Mouse (Mus musculus): ENCODE results near the gene Plekhh1.
"Not testable (repeated sequence)": the region's sequence is repeated elsewhere in the genome, so short reads cannot be mapped to it uniquely, and the experiment has no call there.

The Plekhh1 gene

DNA sequence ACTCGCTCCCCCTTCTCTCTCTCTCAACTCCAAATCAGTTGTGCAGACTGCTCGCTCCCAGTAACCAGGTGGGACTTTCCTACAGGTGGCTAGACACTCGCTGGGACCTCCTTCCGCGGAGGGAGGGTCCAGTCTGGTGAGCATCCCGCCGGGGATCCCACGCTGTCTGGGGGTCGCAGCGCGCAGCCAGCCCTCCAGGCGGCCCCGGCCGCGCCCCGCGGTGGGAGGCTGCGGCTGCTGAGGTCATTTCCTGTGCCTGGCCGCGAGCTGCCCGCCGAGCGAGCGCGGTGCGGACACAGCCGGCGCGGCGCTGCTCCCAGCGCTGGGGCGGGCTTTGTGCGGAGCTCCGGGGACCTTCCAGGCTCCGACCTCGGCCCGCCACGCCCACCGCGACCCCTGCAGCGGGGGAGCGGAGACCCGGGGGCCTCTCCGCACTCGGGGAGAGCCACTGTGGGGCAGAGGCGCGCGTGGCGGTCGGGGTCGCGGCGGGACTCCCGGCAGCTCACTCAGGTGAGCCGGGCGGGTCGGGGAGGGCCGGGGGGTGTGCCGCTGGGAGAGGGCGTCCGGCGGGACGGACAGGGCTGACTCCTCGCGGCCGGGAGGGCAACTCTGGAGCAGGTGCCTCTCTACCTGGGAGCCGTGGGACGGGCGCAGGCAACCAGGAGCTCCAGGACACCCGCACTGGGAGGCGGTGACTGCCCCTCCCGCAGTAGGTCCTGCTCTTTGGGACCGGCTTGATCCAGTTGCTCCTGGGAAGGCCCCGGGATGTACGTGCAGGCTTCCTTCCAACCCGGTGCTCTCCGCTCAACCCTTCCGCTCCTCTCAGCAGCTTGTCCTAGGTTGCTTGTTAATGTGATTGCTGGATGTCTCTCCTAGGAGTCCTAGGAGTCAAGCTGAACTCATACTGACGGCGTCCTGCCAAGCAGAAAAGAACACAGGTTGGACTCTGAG is at the start of gene Plekhh1:
Gene Plekhh1 (plus strand): TSS at position 253 of the 951 bp plus-strand sequence.
- DNase-seq = peak; percentile 55

DNA sequence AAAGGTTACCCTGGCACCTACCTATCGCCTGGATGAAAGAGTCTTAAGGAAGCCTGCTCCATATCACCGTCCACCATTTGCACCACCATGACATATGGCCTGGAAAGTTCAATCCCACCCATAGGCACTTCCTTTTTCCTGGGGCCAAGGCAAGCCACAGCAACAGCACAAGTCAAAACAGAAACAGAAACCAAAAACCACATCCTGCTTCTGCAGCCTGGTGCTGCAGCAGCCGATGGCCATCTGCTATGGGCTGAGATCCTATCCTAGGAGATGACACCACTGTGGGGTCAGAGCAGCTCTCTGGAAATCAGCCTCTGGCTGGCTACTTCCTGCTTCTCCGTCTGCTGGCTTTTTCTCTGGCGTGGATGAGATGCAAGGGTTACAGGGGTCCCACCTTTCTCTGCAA is 48.3 kb upstream of the Plekhh1 start:
- no peak for DNase-seq

GRCm38 (mm10) chr12:78981131-78981530 is 47.8 kb upstream of the Plekhh1 start:
- DNase-seq = no peak

DNA sequence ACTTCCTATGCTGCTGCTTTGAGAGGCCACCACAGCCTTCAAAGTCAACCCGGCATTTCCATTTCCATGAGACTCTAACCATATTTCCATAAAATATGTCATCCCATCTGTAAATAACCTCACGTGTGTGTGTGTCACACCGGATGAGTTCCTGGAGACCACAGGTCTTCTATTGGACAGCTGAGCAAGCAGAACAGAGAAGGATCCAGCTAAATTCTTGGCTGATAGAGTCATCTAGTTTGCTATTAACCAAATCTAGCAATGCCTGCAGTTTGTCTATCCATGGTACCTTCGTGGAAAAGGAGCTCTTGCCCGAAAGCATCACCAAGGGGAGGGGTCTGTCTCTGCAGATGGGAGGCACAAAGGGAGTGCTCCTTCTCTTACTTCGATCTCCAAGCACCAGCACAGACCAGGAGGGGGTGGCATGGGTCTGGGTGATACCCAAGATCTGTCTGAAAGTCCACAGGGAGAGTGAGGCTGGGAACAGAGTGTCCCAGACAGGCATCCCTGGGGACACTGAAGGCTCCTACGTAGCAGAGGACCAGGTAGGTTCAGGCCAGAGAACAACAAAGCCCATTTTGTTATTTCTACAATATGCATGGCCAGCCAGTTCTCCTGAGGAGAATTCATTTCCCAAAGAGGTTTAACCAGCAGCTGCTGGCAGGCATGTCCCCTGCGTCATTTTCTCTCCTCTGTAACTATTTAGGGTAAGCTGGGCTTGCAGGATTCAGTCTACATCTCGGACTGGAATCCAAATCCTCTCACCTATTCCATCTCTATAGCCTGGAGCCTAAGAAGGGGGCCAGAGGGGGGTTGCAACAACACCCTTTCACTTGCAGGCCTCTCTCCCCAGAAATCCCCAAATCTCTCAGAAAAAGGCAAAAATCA is 46.8 kb upstream of the Plekhh1 start:
- peak in 1 of 2 experiments; percentile 22 for DNase-seq

GRCm38 (mm10) chr12:78983296-78984034 is 45.5 kb upstream of the Plekhh1 start:
- DNase-seq = no peak

DNA sequence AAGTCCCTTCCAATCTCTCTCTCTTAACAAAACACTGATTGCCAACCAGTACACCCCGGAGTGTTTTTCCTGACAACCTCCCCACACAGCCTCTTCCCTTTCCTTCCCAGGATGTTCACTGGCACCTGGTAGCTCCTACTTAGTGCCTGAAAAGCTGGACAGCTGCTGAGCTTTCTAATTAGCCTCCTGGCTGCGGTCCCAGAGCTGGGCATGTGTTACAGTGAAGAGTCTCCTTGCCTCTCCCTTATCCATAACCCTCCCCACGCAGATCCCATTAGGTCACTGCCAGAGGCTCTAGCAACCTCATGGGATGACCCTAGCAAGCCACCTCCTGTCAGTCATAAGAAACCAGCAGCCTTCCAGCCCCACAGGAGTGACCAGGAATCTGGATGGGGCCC is 44.9 kb upstream of the Plekhh1 start:
- DNase-seq = peak in 1 of 2 experiments; percentile 62

DNA sequence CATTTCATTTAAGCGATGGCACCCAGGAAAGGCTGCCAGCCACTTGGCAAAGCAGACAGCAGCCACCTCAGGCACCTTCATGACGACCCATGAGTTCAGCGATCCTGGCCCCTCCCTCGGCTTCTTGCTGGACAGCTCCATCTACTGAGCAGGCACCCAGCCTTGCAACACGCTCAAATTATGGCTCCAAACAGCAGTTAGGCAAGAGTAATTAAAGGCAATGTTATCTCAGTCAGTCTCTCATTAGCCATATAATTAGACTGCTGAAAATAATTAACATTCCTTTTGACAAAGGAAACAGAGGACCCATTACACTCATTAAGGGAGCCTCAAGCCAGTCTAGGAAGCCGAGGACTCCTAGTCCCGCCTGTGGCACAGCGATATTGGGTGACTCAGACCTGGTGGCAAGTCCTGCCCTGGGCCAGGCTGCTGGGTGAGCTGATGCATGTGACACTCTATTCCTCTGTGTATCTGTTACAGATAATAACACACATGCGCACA is 41.3 kb upstream of the Plekhh1 start:
- DNase-seq = peak; percentile 60 to 63

DNA sequence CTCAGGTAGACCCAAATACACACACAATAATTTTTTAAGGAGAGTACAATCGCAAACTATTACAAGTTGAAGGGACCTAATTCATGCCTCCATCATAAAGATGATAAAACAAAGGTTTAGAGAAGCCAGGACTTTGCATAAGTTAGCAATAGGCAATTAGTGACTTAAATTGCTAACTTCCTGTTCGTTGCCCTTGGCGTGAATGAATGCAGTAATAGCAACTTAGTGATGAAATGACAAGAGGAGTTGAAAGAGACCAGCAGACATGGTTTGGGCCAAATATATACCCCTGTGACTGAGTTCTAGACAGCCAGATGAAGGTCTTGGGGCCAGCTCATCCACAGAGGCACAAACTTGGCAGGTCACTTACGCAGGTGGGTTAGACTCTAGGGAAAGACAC is 32.7 kb upstream of the Plekhh1 start:
- DNase-seq = no peak

- no peak for DNase-seq
Observed at GRCm38 (mm10) chr12:78996711-78997110, 32.3 kb upstream of the Plekhh1 start.

GRCm38 (mm10) chr12:79002406-79002805 is 26.6 kb upstream of the Plekhh1 start:
- no peak for DNase-seq

DNA sequence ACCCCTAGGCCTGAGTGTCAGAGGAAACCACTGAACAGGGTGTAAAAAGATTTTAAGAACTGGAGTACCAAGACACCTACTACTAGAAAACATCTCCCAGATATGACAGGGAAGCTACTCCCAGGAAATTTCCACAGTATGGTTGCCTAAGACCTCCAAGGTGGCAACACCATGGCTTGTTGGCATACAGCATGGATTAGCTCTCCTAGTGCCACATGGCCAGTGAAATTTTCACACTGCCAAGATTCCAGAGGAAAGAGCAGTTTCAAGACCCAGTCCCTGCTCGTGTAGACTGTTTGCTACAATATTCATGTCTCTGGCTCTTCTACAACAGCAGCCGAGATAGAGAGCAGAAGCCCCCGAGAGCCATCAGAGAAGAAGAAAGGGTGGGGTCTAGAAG is 26.0 kb upstream of the Plekhh1 start:
- DNase-seq = no peak

GRCm38 (mm10) chr12:79005456-79005855 is 23.5 kb upstream of the Plekhh1 start:
- DNase-seq = peak; percentile 74 to 83

DNA sequence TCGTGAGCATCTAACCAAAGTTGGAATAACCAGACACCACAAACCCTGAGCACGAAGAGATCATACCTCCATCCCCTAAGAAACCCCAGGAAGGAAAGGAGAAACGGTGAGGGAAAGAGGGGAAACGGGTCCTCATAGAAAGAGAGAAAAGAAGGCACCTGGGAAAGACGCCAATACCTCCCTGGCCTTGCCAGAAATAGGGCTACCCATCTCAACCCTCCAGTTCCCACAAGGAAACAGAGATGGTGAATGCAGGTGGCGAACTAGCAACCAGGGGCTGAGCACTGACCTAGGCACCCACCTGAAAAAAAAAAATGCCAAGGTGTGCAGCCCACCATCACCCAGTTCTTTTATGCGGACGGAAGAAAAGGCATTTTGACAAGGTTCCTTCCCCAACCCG is 22.9 kb upstream of the Plekhh1 start:
- peak; percentile 36 to 62 for DNase-seq

DNA sequence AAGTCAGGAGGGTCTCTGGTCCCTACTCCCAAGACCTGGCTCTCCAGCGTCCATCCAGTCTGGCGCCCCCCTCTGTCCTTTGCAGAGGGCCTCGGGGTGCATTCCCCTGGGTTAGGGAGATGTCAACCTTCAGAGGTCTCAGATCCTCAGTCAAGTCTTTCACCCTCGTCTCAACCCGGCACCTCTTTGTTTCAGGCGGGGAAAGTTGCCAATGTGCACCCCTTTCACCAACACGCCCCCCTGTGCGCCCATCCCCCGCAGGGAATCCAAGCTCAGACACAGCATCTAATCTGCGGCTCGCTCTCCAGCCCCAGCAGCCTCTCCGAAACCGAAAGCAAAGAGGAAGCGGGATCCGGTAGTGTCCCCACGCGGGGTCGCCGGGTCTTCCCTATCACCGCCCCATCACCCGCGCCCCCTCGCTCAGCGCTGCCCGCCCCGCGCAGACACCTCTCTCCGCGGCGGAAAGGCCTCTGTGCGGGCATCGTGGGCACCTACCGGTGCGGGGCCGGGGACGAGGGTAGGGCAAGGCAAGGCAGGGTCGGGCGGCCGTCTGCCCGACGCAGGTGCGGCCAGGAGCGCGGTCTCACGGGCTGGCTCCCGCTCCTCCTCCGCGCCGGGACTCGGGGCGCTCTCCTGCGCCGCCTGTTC is 22.4 kb upstream of the Plekhh1 start:
- DNase-seq = peak; percentile 71 to 72

GRCm38 (mm10) chr12:79007126-79007753 is 21.7 kb upstream of the Plekhh1 start, which contains the start of gene Tmem229b:
Tmem229b (minus strand) TSS chr12:79007627.
- DNase-seq = peak; percentile 74 to 78

DNA sequence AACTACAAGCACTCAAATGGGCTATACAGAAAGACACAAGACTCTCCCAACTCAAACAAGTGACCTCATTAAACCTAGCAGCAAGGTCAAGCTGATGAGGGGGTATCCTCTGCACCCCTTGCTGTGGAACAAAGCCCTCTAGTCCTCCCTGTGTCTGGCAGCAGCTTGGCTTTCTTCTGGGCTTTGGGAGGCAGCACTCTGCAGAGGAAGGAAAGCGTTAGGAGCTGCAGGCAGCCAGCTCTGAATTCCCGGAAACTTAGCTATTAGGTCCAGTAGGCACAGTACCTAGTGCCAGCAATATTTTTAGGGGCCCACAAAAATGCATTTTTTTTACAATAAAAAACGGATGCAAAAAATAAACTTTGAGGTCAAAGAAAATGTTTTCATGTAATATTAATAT is 18.4 kb upstream of the Plekhh1 start:
- no peak for DNase-seq

DNA sequence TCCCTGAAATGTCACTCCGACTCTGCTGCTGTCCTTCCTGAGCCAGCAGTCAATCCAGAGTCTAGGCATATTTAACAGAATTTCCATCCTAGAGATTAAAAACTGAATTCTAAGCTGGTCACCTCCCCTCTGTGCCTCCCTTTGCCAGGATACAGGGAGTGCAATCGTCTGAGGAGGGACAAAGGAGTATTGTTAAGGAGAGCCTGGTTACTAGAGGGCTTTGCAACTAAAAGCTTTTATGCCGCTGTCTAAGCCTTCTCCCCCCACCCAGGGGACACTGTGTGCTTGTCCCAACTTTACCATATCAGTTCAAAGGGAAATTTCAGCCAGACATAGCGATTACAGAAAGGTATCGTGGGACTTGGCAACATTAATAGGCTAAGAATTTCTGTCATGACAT is 12.9 kb upstream of the Plekhh1 start:
- DNase-seq = no peak

- DNase-seq = no peak
Observed at GRCm38 (mm10) chr12:79017994-79018399, 11.0 kb upstream of the Plekhh1 start.

DNA sequence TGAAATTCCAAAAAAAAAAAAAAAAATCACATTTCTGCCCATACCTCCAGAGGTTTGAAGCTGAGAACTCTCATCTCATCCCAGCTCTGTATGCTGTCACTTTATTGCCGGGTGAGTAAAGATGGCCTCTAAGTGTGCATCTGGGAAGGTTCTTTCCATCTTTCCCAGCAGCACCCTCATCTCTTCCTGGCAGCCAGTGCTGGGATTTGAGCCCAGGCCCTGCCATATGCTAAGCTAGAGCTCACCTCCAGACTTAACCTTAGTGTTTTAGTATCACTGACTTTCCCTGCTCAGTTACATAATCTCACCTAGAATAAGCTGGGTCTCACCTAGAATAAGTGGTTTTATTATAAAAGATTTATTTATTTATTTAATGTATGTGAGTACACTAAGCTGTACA is 7.1 kb upstream of the Plekhh1 start:
- DNase-seq = peak; percentile 20 to 25

- DNase-seq = peak; percentile 81 to 82
Observed at GRCm38 (mm10) chr12:79022882-79023281, 6.1 kb upstream of the Plekhh1 start.

DNA sequence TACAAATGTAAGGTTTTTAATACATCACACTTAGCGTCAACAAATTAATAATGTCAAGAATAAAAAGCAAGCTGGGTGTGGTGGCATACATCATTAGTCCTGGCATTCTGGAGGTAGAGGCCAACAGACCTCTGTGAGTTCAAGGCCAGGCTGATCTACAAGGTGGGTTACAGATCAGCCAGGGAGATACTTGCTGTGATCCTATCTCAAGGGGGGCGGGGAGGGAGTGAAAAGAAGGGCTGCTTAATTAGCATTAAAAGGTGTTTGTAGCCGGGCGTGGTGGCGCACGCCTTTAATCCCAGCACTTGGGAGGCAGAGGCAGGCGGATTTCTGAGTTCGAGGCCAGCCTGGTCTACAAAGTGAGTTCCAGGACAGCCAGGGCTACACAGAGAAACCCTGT is 1.4 kb upstream of the Plekhh1 start:
- DNase-seq = not testable (repeated sequence)

Measured in cerebellum, postnatal 36 days (tissue).